Mouse (Mus musculus): ENCODE measurements at regions not wholly inside any gene's neighbourhood (a gene's known extent, or its start where the extent isn't known, plus 50 kb on each side); places are given as distances from the start of the nearest gene placed in this dataset.

DNA sequence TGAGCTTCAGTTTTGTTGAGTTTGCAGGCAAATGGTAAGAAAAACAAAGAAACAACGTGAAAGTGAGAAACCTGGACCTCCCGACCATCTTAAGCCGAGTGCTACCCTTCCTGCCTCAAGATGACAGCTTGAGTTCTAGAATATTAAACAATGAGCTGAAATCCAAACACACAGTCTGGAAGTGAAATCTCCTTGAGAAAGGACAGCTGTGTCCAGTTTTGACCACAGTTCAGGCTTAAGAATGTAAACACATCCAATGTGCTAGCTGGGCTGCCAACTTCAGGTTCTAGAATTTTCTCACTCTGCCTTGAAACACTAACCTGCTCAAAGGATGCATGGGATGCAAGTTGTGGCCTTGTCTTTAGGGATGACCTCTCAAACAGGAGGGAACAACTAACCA, 363.4 kb upstream of the Slc24a2 start:
- TF ChIP-seq GATA1 (IDR thresholded peaks at IDR 0.05; ENCODE audit: borderline replicate concordance, low read length) (no peak), FLI1 (IDR thresholded peaks at IDR 0.05; ENCODE audit: low read length) (no peak)
